Mouse (Mus musculus) CH12.LX (cell line): Measurements from ENCODE around the gene Siah3.

Experiments
- BHLHE40 ChIP-seq: IDR thresholded peaks from 2 replicates; pipeline ENCODE4 v1.6.1; 2011; ENCODE audit warnings: mild to moderate bottlenecking, low read depth, low read length, improper control_type of control experiment
- CTCF ChIP-seq, 2 experiments: IDR thresholded peaks in 1 of 2; conservative IDR thresholded peaks in 1 of 2; 2 replicates each; pipeline ENCODE4 v1.5.1; 2011 to 2012; ENCODE audit warnings: low read depth in 2 of 2, low read length in 2 of 2, improper control_type of control experiment in 1 of 2, inconsistent platforms in 1 of 2, mild to moderate bottlenecking in 1 of 2, moderate library complexity in 1 of 2
- ELF1 ChIP-seq: IDR thresholded peaks from 2 replicates; pipeline ENCODE4 v1.6.1; 2014; ENCODE audit warnings: low read depth, mild to moderate bottlenecking, inconsistent platforms, low read length, improper control_type of control experiment
- EP300 ChIP-seq: IDR thresholded peaks from 2 replicates; pipeline ENCODE4 v1.6.1; 2011; ENCODE audit warnings: low read length, improper control_type of control experiment
- MAFK ChIP-seq: IDR thresholded peaks from 2 replicates; pipeline ENCODE4 v1.6.1; 2011; ENCODE audit warnings: low read length, improper control_type of control experiment; ENCODE audit not compliant: insufficient replicate concordance
- MAX ChIP-seq: IDR thresholded peaks from 2 replicates; pipeline ENCODE4 v1.6.1; 2011; ENCODE audit warnings: low read length, improper control_type of control experiment
- MYC ChIP-seq: IDR thresholded peaks from 2 replicates; pipeline ENCODE4 v1.6.1; 2011; ENCODE audit warnings: low read depth, mild to moderate bottlenecking, improper control_type of control experiment, low read length
- POLR2A ChIP-seq: IDR thresholded peaks from 2 replicates; pipeline ENCODE4 v1.6.1; 2011; ENCODE audit warnings: low read depth, mild to moderate bottlenecking, improper control_type of control experiment, low read length
- RAD21 ChIP-seq: IDR thresholded peaks from 2 replicates; pipeline ENCODE4 v1.6.1; 2011; ENCODE audit warnings: low read depth, mild to moderate bottlenecking, low read length, improper control_type of control experiment, moderate library complexity
- TBP ChIP-seq: conservative IDR thresholded peaks from 2 replicates; pipeline ENCODE4 v1.6.1; 2011; ENCODE audit warnings: low read depth, low read length, improper control_type of control experiment
- UBTF ChIP-seq: IDR thresholded peaks from 2 replicates; pipeline ENCODE4 v1.6.1; 2012; ENCODE audit warnings: low read depth, mild to moderate bottlenecking, inconsistent platforms, low read length, improper control_type of control experiment, moderate library complexity
- ZKSCAN1 ChIP-seq: IDR thresholded peaks from 2 replicates; pipeline ENCODE4 v1.6.1; 2012; ENCODE audit warnings: low read depth, inconsistent platforms, low read length, improper control_type of control experiment, borderline replicate concordance

DNA sequence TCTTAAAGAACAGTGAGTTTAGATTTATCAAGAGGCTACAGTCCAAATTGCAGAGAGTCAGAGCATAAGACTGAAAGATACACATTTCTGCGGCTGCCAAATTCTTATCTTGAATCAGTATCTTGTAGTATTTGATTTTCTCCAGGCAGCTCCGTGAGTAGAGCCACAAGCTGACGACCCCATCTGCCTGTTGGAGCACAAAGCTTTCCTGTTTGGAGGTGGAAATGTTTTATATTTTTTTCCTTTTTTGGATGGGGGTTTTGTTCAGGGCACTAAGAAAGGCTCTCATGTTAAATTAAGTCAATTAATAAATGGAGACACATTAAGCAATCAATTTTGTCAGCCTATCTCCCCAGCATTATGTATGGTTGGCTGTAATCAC lies 430 bp upstream of the Siah3 start:
- TF ChIP-seq EP300 (no peak), ZKSCAN1 (no peak), POLR2A (no peak), ELF1 (no peak), TBP (no peak), CTCF (conservative IDR thresholded peaks at IDR 0.05 in 1 of 2, IDR thresholded peaks at IDR 0.05 in 1 of 2; ENCODE audit: low read depth in 2 of 2, low read length in 2 of 2) (no peak), BHLHE40 (no peak), UBTF (no peak), MAX (no peak), RAD21 (no peak), MAFK (no peak), MYC (no peak)
